Mouse (Mus musculus) testis, adult 2 months (tissue): ENCODE measurements around the gene Cadm2.

Source experiments
- CTCF ChIP-seq: fragments of 200-500 bp; IDR thresholded peaks from 2 replicates; pipeline ENCODE4 v1.5.1; 2012; ENCODE audit warnings: low read depth, mild to moderate bottlenecking, inconsistent platforms, low read length, moderate library complexity; ENCODE audit not compliant: control insufficient read depth, insufficient read depth, insufficient replicate concordance
- POLR2A ChIP-seq: fragments of 200-500 bp; IDR thresholded peaks from 2 replicates; pipeline ENCODE4 v1.6.1; 2012; ENCODE audit warnings: low read depth, mild to moderate bottlenecking, inconsistent platforms, low read length, moderate library complexity; ENCODE audit not compliant: control insufficient read depth

GRCm38 (mm10) chr16:66793067-66793466 is 827.6 kb downstream of the Cadm2 start:
- TF ChIP-seq POLR2A (no peak), CTCF (no peak)
